Mouse (Mus musculus): ENCODE measurements around the gene BC048671.
A peak's percentile ranks its signal among the peaks of the same experiment; 100 is the strongest.

Gene BC048671

DNA sequence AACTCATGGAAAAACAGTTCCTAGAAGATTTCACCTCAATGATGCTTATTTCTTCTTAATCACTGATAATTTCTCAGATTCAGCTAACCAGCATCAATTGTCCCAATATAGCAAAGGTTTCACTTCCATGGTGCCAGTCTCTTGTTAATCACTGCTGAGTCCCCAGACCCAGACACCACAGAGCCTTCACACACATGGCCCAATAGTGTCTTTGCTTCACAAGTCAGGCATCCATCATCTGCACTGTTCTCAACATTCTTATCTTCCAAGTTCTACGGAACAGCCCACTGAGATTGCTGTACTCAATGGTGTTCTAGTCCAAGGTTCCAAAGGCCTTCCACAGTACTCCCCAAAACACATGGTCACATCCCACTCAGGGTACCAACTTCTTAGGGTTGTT, at the start of gene BC048671:
Gene BC048671, plus strand, starts transcription at position 301 of the 400 bp plus-strand sequence.
- DNase-seq (ENCODE audit: low read depth, low spot score): no peak

DNA sequence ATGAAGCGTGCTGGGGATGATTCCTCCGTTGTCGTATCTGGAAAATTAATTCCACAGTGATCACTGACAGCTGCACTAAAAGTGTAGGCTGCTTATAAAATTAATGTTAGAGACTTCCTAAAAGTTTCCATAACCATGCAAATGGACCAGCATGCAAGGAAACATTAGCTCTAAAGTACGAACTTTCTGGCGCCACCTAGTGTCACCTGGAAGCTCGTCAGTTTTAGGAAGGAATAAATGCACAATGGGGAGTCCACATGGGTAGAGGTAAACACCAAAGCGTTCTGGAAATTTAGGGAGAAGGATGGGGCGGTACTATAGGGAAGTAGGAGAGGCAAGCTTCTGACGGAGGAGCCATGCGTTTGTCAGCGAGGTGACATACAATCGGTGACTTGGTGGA, 12.8 kb upstream of the BC048671 start:
- DNase-seq (ENCODE audit: low read depth, low spot score): peak; percentile 10

DNA sequence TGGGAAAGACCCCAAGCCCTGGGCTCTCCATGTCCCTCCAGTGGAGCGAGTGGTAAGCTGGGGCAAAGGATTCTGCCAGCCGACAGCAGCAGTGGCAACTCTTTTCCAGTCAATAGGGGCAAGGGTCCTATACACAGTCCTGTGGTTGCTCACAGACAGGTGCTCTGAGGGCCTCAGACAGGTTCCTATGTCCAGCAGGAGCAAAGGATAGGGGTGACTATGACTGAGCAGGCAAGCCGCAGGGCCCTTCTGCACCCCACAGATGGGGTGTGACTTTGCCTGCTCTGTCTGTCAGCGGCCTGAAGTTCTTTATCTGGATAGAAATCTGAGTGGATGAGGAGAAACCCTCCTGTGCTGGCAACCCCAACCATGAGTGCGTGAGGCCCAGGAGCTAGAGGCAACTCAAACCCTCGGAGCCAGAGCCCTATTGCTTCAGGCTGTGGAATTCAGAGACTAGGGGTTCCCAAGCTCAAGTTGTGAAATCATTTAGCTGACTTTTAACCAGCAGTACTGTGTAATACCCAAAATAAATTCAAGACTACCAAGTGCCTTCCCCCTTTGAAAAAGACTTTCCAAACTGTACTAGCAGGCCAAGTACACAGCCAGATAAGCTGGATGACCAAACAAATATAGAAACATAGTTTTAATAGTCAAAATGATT, 5.4 kb downstream of the BC048671 start:
- no peak for DNase-seq (ENCODE audit: low read depth, low spot score)

DNA sequence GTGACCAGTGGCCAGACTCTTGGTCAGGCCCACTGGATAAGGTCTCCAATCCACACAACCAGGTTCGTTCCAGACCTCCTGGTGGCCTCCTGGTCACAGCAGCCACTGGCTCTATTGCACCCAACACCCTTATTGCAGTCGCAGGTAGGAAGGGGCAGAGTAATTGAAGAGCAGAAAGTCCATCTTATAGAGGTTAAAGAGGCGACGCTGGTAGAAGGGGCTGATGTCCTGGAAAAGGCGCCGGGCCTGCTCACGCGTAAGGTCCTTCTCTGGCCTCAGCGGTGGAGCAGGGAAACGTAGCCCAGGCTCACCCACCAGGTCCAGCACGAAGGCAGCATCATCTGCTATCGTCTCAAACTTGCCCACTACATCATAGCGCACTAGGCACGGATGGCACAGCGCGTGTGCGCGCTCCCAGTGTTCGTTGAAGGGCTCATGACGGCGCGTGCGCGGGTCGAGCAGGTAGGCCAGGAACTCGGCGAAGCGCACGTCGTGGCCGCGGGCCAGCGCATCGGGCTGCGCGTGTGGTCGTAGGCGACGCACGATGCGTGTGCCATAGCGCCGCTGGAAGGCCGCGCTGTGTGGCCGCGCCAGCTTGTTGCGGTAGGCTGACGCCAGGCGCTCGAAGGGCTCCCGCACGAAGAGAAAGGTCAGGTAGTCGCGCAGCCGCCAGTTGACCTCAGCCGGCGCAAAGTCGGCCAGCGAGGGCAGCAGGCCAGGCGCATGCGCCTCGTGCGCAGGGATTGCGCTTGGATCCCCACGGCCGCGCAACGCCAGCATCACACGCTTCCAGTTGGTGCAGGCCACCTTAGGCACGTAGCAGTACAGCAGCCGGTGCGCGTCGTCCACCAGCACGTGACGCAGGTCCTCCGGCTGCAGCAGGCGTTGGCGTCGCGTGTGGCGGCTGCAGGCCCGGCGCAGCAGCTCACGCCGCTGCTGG, 8.1 kb downstream of the BC048671 start:
- no peak for DNase-seq (ENCODE audit: low read depth, low spot score)

DNA sequence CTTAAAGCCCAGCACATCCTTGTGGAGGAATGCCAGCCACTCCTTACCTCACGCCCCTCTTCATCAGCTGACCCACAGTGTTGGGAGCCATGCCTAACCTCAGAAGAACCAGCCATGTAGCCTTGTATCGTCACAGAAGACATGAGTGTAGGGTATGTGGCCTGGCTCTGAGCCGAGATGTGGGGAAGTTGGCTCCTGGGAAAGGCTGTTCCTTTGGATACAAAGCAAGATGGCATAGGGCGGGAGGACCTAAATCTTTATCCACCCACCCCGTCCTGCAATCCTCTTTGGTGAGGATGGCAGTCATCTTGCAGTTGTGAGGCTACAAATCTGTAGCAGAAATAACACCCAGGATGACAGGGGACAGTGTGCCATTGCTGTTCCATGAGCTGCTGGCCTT, 14.9 kb downstream of the BC048671 start:
- DNase-seq (ENCODE audit: low read depth, low spot score): no peak

DNA sequence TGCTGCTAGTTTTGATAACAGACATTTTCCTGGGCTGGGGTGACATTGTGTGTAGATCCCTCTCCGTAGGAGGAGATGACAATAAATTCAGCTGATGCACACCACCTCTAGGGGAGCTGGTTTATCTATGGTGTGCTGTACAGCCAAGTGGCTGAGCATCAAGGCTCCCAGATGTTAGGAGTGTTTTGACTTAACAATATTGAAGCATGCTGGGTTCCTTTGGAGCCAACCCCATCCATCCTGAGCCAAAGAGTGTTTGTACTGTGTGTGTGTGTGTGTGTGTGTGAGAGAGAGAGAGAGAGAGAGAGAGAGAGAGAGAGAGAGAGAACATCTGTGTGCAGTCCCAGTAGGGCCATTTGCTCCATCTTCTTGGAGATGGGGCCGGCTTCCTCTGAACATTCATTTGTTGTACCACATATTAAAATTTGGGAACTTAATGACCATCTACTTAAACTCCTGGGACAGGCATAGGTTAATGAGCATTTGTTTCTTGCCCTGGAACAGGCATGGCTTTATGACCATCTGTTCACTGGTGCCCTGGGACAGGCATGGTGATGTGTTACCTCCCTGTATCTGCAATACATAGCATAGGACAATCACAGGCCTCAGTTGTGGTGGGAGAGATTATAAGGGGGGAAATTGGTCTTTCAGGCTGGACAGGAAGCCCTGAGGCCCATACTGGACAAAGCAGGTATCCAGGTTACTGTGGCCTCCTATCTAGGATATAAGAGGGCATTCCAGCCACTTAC, 16.7 kb downstream of the BC048671 start:
- no peak for DNase-seq (ENCODE audit: low read depth, low spot score)

DNA sequence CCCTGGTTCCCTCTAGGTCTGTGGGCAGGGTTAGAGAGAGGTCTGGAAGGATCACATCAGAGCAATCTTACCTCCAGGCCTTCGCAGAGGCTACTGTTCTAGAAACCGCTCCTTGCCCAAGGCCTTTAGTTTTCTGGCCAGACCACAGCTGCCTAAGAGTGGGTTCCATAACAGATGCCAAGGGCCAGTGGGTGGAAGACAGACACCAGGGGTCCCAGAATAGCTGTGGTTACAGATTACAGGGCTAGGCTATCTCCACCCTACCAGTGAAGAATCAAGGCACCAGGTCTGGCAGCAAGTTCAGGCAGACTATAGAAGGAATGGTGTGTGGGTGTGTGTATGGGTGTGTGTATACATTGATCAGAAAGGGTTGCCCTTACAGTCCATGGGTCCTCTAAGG, 18.0 kb downstream of the BC048671 start:
- DNase-seq (ENCODE audit: low read depth, low spot score): no peak

DNA sequence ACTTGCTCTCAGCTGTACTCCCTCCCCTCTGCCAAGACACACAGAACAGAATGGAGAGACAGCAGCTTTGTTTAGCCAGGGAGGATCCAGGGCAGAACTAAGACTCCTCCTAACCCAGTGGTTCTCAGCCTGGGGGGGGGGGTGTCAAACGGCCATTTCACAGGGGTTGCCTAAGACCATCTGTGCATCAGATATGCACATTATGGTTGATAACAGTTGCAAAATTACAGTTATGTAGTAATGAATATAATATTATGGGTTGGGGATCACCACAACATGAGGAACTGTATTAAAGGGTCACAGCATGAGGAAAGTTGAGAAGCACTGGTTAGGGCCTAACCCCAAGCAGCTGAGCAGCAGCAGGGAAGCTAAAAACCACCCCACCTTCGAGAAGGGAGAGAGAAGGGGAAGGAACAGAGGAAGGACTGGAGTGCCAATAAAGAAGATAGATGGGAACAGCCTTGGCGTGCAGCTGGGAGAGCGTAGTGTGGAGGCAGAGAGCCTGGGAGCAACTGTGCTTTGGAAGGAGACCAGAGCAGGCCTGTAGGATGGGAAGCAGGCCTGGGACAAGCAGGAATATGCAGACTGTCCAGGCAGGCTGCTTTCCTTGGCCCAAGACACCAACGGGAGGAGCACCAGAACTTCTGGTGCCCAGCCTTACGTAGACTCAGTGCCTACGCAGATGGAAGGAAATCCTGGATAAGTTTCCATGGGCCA, 18.6 kb downstream of the BC048671 start:
- DNase-seq (ENCODE audit: low read depth, low spot score): no peak

DNA sequence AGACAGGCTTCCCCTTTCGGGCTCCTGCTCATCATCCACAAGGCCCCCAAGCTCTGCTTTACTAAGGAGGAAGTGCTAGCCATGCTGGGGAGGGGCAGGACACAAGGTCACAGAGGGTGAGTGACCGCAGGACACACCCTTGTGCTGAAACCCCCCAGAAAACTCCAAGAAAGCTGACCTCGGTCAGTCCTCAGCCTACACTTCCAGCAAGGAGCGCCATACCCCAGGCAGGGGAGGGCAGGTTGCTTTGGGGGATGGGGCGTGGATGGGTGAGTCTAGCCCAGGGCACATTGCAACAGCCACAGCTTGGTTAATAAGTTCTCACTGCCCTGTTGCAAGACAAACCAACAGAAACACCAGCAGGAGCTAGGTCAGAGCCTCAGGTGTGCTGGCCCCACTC, 19.4 kb downstream of the BC048671 start:
- no peak for DNase-seq (ENCODE audit: low read depth, low spot score)

DNA sequence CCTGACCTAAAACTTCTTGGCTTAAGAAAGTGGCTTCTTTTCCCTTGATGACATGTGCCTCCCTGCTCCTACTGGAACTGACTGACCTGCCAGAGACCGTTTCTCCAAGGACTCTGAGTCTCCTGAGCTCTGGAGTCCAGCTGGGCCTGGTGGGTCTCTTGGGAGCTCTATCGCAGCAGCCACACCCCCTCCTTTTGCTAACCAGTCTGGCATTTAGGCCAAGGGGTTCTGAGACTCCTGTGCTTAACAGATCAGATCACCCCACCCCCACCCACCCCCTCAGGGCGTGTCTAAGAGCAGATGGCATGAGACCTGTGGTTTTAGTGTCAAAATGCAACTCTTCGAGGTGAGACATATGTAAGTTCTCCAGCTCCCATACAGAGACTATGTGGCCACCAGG, 20.8 kb downstream of the BC048671 start:
- DNase-seq (ENCODE audit: low read depth, low spot score): no peak

DNA sequence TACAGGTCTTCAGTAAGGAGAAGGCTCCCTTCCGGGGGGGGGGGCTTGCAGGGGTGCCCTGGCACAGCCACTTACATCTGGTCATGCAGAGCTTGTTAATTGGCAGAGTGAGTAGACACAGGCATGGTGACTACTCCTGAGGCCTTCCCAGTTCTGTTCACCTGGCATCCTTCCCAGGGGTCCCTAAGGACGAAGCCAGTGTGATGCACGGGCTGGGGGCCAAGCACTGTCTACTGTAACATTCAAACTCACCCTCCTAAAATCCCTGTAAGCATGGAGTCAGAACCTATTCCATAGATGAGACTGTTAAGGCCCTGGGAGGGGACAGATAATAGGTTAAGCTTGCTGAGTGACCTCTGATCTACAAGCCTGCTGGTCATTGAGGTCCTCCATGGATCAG, 23.0 kb downstream of the BC048671 start:
- no peak for DNase-seq (ENCODE audit: low read depth, low spot score)

DNA sequence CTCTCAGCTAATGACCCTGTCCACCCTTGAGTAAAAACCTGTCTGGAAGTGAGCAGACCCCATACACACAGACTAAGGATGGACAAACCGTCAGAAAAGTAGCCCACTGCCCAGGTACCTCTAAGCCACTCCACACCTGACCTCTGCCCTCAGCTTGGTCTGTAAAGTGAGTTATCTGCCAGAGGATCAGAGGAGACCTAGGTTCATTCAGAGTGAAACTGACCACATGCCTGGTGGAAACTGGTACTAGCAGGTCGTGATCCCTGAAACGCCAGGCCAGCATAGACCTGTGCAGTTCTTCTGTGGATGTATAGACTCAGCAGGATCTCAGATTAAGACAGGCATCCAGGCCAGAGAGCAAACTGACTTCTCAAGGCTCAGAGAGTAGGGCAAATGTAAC, 23.4 kb downstream of the BC048671 start:
- DNase-seq (ENCODE audit: low read depth, low spot score): no peak

DNA sequence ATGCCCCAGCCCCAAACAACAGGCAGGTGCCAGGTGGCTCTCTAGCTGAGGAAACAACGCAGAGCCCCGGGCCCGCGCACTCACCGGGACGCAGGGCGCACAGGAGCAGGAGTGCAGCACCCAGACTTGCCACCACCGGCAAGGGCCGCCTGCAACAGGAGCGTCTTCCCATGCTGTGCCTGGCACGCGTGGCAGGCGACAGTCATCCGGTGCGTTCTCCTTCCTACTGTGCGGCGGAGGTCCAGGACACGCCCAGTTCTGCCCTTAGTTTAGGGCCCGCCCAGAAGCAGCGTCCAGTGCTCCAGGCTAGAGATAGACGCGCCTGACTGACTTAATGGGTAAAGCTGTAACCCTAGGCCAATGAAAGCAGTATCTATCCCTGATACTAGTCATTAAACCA, 24.0 kb downstream of the BC048671 start, which contains the start of gene Chst13:
Gene Chst13, minus strand, starts transcription at position 195 of the 400 bp plus-strand sequence.
- DNase-seq (ENCODE audit: low read depth, low spot score): peak; percentile 34

DNA sequence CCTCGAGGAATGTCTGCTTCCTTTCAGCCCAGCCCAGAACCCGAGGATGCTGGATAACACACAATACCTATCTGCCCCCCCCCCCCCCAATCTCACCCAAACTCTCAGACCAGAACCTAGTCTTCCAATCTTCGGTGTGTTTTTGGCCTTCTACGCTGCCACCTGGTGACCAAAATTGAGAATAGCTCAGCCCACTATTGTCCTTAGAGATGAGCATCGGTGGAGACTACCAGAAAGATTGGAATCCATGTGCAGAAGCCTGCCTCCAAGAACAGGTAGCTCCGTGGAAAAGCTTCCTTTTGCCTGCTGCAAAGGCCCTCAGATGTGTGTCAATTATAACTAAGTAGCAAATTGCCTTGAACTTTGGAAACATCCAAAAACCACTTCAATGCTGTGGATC, 26.7 kb downstream of the BC048671 start:
- DNase-seq (ENCODE audit: low read depth, low spot score): peak; percentile 28

DNA sequence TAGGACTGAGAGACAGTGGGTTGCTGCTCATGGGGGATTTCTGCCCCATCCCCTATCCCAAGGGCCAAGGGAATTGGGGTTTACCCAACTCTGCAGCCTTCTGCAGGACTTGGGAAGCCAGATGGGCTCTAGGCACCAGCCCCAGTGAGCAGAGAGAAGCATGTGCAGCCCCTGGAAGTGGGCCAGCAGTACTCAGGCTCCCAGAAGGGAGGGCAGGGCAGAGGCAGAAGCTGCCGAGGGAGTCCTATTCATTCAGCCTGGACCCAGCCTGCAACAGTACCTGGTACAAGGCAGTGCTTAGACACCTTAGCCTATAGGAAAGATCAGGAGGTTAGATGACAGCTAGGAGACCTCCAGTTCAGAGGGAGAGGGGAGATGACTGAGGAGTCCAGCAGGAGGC, 28.9 kb downstream of the BC048671 start:
- DNase-seq (ENCODE audit: low read depth, low spot score): no peak

DNA sequence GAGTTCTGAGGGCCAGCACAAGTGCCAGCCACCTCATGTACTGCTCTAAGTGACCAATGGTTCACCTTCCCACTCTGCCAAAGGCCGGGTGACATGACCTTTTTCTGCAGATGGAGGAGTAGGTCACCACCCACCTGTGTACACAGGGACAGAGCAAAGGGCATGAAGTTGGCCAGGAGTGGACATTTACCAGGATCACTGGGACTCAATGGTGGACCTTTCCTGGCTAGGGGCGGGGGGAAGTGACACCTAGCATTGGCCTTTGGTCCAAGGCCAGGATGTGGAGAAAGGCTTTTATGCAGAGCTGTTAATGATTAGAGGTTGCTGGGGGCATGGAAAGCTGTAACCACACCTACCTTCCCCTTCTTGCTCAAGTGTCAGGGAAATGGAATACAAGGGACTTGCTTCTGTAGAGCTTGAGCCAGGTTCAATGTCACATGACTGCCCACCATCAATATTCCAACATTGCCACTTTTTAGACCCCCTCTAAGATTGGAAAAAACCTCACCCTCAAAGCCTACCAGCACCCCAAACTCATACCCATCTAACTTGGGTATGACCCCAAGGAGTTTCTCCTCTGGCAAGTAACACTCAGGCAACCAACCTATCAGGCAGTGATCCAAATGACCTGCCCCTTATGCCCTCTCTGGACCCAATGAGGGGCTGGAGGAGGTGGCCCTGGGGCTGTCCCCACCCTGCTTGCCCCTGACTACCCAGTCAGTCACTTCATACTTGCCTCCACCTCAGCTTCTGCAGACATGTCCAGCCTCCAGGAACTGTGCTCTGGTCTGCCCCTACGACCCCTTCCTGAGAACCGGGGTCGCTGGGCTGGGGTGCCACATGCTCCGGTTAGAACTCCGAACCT, 31.8 kb downstream of the BC048671 start, which contains the start of gene Uroc1:
Gene Uroc1, plus strand, starts transcription at position 724 of the 865 bp plus-strand sequence.
- no peak for DNase-seq (ENCODE audit: low read depth, low spot score)

DNA sequence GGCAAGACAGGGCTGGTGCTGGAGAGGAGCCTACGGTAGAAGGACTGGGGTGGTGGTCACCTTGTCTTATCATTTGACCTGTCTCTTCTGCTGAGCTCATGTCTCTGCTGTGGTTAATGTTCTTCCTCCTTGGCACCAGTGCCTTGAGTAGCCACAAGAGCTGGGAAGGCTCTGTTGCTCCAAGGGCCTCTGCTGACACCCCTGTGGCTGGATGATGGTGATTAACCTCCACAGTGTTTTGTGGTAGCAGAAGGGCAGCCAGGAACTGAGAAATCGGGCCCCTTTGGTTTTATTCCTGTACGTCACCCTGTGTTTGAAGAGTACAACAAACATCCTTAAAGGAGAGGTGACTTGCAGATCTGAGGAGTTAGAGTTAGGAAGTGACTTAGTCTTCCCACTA, 33.2 kb downstream of the BC048671 start:
- DNase-seq (ENCODE audit: low read depth, low spot score): no peak

DNA sequence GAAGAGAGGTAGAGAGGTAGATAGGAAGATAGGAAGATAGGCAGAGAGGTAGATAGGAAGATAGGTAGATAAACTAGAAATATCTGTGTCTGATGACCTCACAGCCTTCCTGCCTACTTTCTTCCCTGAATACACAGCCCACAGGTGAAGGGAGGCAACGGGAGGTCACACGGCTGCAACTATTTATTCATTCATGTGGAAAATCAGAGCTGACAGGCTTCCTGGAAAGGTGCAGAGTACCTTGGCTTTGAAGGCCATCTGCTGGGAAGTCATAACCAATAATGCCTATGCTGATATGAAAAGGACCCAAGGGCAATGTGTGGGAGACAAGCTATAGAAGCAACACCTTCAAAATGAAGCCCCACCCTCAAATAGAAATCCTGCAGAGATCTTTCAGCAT, 41.3 kb downstream of the BC048671 start:
- DNase-seq (ENCODE audit: low read depth, low spot score): no peak

DNA sequence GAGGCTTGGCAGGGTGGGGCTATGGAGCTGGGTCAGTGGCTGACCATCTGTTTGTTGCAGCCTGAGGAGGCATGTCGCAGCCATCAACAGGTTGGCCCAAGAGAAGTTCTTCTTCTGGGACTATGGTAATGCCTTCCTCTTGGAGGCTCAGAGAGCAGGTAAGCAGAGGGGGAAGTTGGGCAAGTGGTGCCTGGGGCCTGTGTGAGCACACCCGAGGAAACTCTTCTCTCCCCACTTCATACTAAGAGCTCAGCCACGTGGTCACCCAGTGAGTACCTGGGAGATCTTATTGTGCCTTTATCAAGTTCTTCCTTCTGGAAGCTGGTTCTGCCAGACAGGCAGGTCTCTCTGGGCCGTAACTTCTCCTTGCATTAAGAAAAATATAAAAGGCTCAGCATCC, 46.2 kb downstream of the BC048671 start:
- no peak for DNase-seq (ENCODE audit: low read depth, low spot score)

DNA sequence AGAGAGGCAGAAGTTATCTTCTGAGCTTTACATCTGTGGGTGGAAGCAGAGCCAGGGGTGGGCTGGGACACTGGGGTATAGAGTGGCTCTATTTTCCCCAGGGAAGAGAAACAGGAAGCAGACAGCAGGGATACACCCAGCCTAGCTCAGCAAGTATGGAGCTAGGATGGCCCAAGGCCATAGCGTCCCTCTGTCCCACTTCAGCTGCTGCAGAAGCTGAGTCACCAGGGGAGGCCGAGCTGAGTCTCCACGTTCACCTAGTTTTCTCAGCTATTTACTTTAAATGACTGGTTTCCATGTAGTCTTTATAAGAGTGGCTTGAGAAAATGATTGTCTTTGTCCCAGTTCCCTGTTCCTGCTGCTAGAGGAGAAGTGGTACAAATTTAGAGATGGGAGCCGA, 47.5 kb downstream of the BC048671 start:
- no peak for DNase-seq (ENCODE audit: low read depth, low spot score)
